9 mouse cellular contexts compared by ENCODE assay signal in genomic region chr5:28168253-28169165, GRCm38 (mm10). TPM values are rescaled to one million over a fixed set of nuclear protein-coding genes. Genes with fewer than 3 reads are reported as not detected.
DNase-seq lines count a peak whose midpoint lies in the region; ATAC-seq and TF ChIP-seq lines count a peak whose summit lies in the region.
"Had no signal": no experiment of that assay in that cellular context is flagged by ENCODE, and none has a peak within 500 bp of the region (broad histone marks: within the 10 kb centered on the region; RNA-seq: fewer than 3 reads in every experiment).

No protein-coding gene starts in this region.

- no peaks in the 10 kb centered on the region for H3K9me3 ChIP-seq in heart, embryonic 10.5 days
- H3K9me3 ChIP-seq in hindbrain, embryonic 13.5 days = no peaks in the 10 kb centered on the region
- no peaks in the 10 kb centered on the region for H3K9me3 ChIP-seq in midbrain, embryonic 14.5 days (ENCODE audit: control insufficient read depth, low read length)
- no peaks in the 10 kb centered on the region for H3K9me3 ChIP-seq in forebrain, embryonic 12.5 days

- no peaks in the 10 kb centered on the region for H3K36me3 ChIP-seq in heart, embryonic 10.5 days
- H3K36me3 ChIP-seq in hindbrain, embryonic 13.5 days = no peaks in the 10 kb centered on the region
- peaks cover 21% of the 10 kb centered on the region for H3K36me3 ChIP-seq in midbrain, embryonic 14.5 days (ENCODE audit: control insufficient read depth, insufficient read depth, low read length)
- H3K36me3 ChIP-seq in forebrain, embryonic 12.5 days (replicated peaks) = no peaks in the 10 kb centered on the region

- peaks cover 28% of the 10 kb centered on the region for H3K4me1 ChIP-seq in heart, embryonic 10.5 days
- peaks cover 22% of the 10 kb centered on the region for H3K4me1 ChIP-seq in hindbrain, embryonic 13.5 days (replicated peaks)
- H3K4me1 ChIP-seq in midbrain, embryonic 14.5 days (ENCODE audit: control insufficient read depth, insufficient read depth, low read length) = peaks cover 16% of the 10 kb centered on the region
- H3K4me1 ChIP-seq in forebrain, embryonic 12.5 days = peaks cover 23% of the 10 kb centered on the region

- peak overlapping the region; percentile 77 for H3K9ac ChIP-seq in hindbrain, embryonic 13.5 days
- peak overlapping the region; percentile 94 for H3K9ac ChIP-seq in midbrain, embryonic 14.5 days (replicated peaks; ENCODE audit: low read length)
- no peak overlapping the region for H3K9ac ChIP-seq in forebrain, embryonic 12.5 days

- intact Hi-C loops in heart, postnatal 25 days (cut with DNase I) = no loop called here
- intact Hi-C loops in left cerebral cortex, adult 2 months (cut with DNase I) = loop anchor here (5.0 kb wide), 1 partner anchor 1309 kb away; the partner anchor contains the start of gene Mnx1

- TF ChIP-seq CTCF in left cerebral cortex, adult 2 months (IDR thresholded peaks at IDR 0.05) = no peak

- DNase-seq in heart, embryonic 10.5 days (ENCODE audit: low spot score) = no peak
- no peak for DNase-seq in heart, postnatal 25 days (ENCODE audit: low spot score)
- DNase-seq in cerebellum, adult 9-11 months = peak; percentile 50
- peak; percentile 64 for DNase-seq in midbrain, embryonic 14.5 days
- no peak for DNase-seq in thymus, postnatal 4 days
- no peak for DNase-seq in left cerebral cortex, adult 2 months (ENCODE audit: extremely low spot score in 1 of 2, low spot score in 2 of 2)

- H3K27me3 ChIP-seq in heart, embryonic 10.5 days (ENCODE audit: insufficient read depth, poor library complexity, severe bottlenecking) = peaks cover 96% of the 10 kb centered on the region
- H3K27me3 ChIP-seq in hindbrain, embryonic 13.5 days = peaks cover 90% of the 10 kb centered on the region
- H3K27me3 ChIP-seq in midbrain, embryonic 14.5 days (ENCODE audit: control insufficient read depth, insufficient read depth, low read length) = peaks cover 33% of the 10 kb centered on the region
- H3K27me3 ChIP-seq in forebrain, embryonic 12.5 days = peaks cover 96% of the 10 kb centered on the region

- 2% methylated on average over 36 of the region's 36 CpGs for WGBS in heart, embryonic 10.5 days
- WGBS in hindbrain, embryonic 13.5 days = 1% methylated on average over 36 of the region's 36 CpGs
- under 1% methylated on average over 36 of the region's 36 CpGs for WGBS in midbrain, embryonic 14.5 days
- under 1% methylated on average over 36 of the region's 36 CpGs for WGBS in forebrain, embryonic 12.5 days

- peak overlapping the region; percentile 8; the same call in 1 of the 2 replicates for H3K4me3 ChIP-seq in heart, embryonic 10.5 days
- H3K4me3 ChIP-seq in hindbrain, embryonic 13.5 days = peak overlapping the region; percentile 49
- peak overlapping the region; percentile 73 for H3K4me3 ChIP-seq in midbrain, embryonic 14.5 days (replicated peaks; ENCODE audit: low read depth, low read length)
- H3K4me3 ChIP-seq in left cerebral cortex, adult 2 months = no peak overlapping the region
- no peak overlapping the region for H3K4me3 ChIP-seq in forebrain, embryonic 12.5 days (replicated peaks)

- peak overlapping the region; percentile 60 for H3K4me2 ChIP-seq in hindbrain, embryonic 13.5 days
- H3K4me2 ChIP-seq in midbrain, embryonic 14.5 days (ENCODE audit: low read length) = peak overlapping the region; percentile 79
- H3K4me2 ChIP-seq in forebrain, embryonic 12.5 days = no peak overlapping the region

- ATAC-seq in hindbrain, embryonic 13.5 days (ENCODE audit: low FRiP score) = no peak
- no peak for ATAC-seq in midbrain, embryonic 14.5 days (ENCODE audit: low FRiP score, low TSS enrichment)
- ATAC-seq in forebrain, embryonic 12.5 days (ENCODE audit: low FRiP score) = no peak

- no peak overlapping the region for H3K27ac ChIP-seq in heart, embryonic 10.5 days
- H3K27ac ChIP-seq in hindbrain, embryonic 13.5 days = peak overlapping the region; percentile 83
- peak overlapping the region; percentile 96 for H3K27ac ChIP-seq in midbrain, embryonic 14.5 days (replicated peaks; ENCODE audit: low read depth, low read length)
- no peak overlapping the region for H3K27ac ChIP-seq in left cerebral cortex, adult 2 months
- H3K27ac ChIP-seq in forebrain, embryonic 12.5 days = no peak overlapping the region

RNA-seq across cellular contexts. Expression of gene En2, which starts 3.0 kb away (rescaled TPM):
- polyA plus RNA-seq in heart, embryonic 10.5 days (2016; fragmentation: Nextera tagmentation; extraction: Ambion mirVana) = not detected in 2 replicates
- not detected for total RNA-seq in heart, postnatal 25 days (2021)
- 0.58 and 0.71 TPM in 2 replicates for polyA plus RNA-seq in hindbrain, embryonic 13.5 days (2015; fragmentation: Nextera tagmentation; extraction: Ambion mirVana)
- polyA plus RNA-seq in midbrain, embryonic 14.5 days (2014; fragmentation: Nextera tagmentation; extraction: Ambion mirVana) = 3.8 TPM in 2 replicates
- total RNA-seq in left cerebral cortex, adult 2 months (2021) = under 1 TPM; 0.09 to 0.59 TPM
- polyA plus RNA-seq in forebrain, embryonic 12.5 days (2016; fragmentation: Nextera tagmentation; extraction: Ambion mirVana) = not detected in 2 replicates
- polyA plus RNA-seq: large intestine, adult 2 months had no signal

Comparison
In these comparisons a context has a peak if more than half of its experiments do, and no peak if none do; other contexts are left out.
1. DNase-seq: peak in cerebellum, adult 9-11 months (single experiment) and midbrain, embryonic 14.5 days (single experiment); none in heart, embryonic 10.5 days (single experiment), heart, postnatal 25 days (single experiment), thymus, postnatal 4 days (single experiment) and left cerebral cortex, adult 2 months (0 of 2).
2. H3K27ac ChIP-seq: peak in hindbrain, embryonic 13.5 days (single experiment) and midbrain, embryonic 14.5 days (single experiment); none in heart, embryonic 10.5 days (single experiment), left cerebral cortex, adult 2 months (single experiment) and forebrain, embryonic 12.5 days (single experiment).
3. H3K4me3 ChIP-seq: peak in heart, embryonic 10.5 days (single experiment), hindbrain, embryonic 13.5 days (single experiment) and midbrain, embryonic 14.5 days (single experiment); none in left cerebral cortex, adult 2 months (single experiment) and forebrain, embryonic 12.5 days (single experiment).